Mouse (Mus musculus): ENCODE data around the gene Bivm.

Gene Bivm

GRCm38 (mm10) chr1:44173903-44174302 is 55.1 kb downstream of the Bivm start:
- no peak for DNase-seq (ENCODE audit: low read depth, low spot score)

- no peak for DNase-seq (ENCODE audit: low read depth, low spot score)
Observed at GRCm38 (mm10) chr1:44178086-44178485, 59.3 kb downstream of the Bivm start.

DNA sequence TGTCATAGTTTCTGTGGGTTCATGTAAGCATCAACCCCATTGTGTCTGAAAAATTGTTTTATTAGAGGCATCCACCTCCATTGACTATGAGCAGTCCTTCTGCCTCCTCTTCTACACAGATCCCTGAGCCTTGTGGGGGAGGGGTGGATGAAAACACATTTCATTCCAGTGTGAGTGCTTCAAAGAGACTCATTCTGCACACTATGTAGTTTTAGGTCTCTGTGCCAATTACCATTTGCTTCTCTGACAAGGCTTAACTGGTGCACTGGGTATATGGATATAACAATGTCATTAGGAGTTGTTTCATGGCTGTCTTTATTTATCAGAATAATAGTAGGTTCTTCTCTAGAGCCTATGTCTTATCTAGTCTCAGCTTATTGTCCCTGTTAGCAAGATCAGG is 67.6 kb downstream of the Bivm start:
- DNase-seq (ENCODE audit: low read depth, low spot score), result no peak

Measured in skeletal muscle tissue, adult 2 months (tissue).